Mouse (Mus musculus): ENCODE results near the gene Slc1a4.

DNA sequence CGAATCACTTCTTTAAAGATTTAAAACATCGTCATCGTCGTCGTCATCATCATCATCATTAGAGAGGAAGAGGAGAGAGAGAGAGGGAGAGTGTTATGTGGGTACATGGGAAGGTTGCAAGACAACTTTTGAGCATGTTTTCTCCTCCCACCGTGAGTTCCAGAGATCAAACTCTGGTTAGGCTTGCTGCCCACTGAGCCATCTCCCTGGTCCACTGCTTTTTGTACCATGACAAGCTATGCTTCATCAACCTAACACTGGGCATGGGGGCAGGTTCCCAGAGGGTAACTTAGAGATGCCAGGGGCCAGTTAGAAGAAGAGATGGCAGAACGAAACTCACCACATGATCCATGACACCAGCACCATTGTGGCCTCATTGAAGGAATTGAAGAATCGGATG is 18.9 kb downstream of the Slc1a4 start:
- TF ChIP-seq CTCF (IDR thresholded peaks at IDR 0.05; ENCODE audit: low read depth): no peak
- no peak for TF ChIP-seq EP300 (IDR thresholded peaks at IDR 0.05; ENCODE audit: low read depth)

All from liver, embryonic 14.5 days (tissue).